Mouse (Mus musculus) central nervous system, embryonic 11.5 days (tissue): ENCODE results near the gene Pcp2. TPM values are rescaled to one million over a fixed set of nuclear protein-coding genes. Genes with fewer than 3 reads are reported as not detected.

Experiments
- polyA plus RNA-seq: library from polyadenylated mRNA; depleted of rRNA; stranded (reverse); fragments of >200 nt; gene quantifications from 2 replicates; pipeline ENCODE4 v1.2.3, GENCODE M21; 2012; rRNA removed

Gene Pcp2
- 1.6 TPM in 1 of 2 replicates, not detected in the other for polyA plus RNA-seq

GRCm38 (mm10) chr8:3625445-3625844 is at the start of gene Pcp2:
Gene Pcp2 (minus strand): TSS chr8:3625545.

GRCm38 (mm10) chr8:3671980-3672491 is 46.7 kb upstream of the Pcp2 start, which contains the start of gene Fcor:
Gene Fcor (minus strand): TSS chr8:3672362.

GRCm38 (mm10) chr8:3665507-3665906 is 40.2 kb upstream of the Pcp2 start, which contains the start of gene Mcemp1:
Gene Mcemp1 (plus strand): TSS chr8:3665754.

GRCm38 (mm10) chr8:3655526-3655925 is 30.2 kb upstream of the Pcp2 start, which contains the start of gene Retn:
Gene Retn (plus strand): TSS chr8:3655770.

GRCm38 (mm10) chr8:3630647-3631477 is 5.5 kb upstream of the Pcp2 start, which contains the start of gene Stxbp2:
Gene Stxbp2 (plus strand): TSS chr8:3630955.

GRCm38 (mm10) chr8:3621199-3621970 is 4.0 kb downstream of the Pcp2 start, which contains the start of the genes Xab2 and Pet100:
Gene Xab2 (minus strand): TSS chr8:3621316.
Gene Pet100 (plus strand): TSS chr8:3621548.

GRCm38 (mm10) chr8:3586993-3587390 is 38.4 kb downstream of the Pcp2 start, which contains the start of gene Camsap3:
Gene Camsap3 (plus strand): TSS chr8:3587293.

Other genes starting within 250 kb of the Pcp2 start
- 23.7 and 31.7 TPM in 2 replicates for gene Arhgef18, start 232.5 kb downstream of the Pcp2 start, polyA plus RNA-seq
- 2.8 and 5.1 TPM in 2 replicates for gene Pex11g, start 157.9 kb downstream of the Pcp2 start, polyA plus RNA-seq
- 0.17 TPM in 1 of 2 replicates, not detected in the other for gene Tex45, start 154.7 kb downstream of the Pcp2 start, polyA plus RNA-seq
- gene Zfp358, start 132.4 kb downstream of the Pcp2 start, polyA plus RNA-seq = 65.4 and 81.6 TPM in 2 replicates
- gene Mcoln1, start 125.1 kb downstream of the Pcp2 start, polyA plus RNA-seq = 127 and 133 TPM in 2 replicates
- gene Pnpla6, start 110.2 kb downstream of the Pcp2 start, polyA plus RNA-seq = 32.3 and 37.8 TPM in 2 replicates
- gene C330021F23Rik, start 57.6 kb downstream of the Pcp2 start, polyA plus RNA-seq = 4.3 and 5.4 TPM in 2 replicates
- gene Camsap3, start 38.3 kb downstream of the Pcp2 start, polyA plus RNA-seq = 21.2 and 22.0 TPM in 2 replicates
- gene Xab2, start 4.2 kb downstream of the Pcp2 start, polyA plus RNA-seq = 66.9 and 67.5 TPM in 2 replicates
- 69.2 and 71.1 TPM in 2 replicates for gene Pet100, start 4.0 kb downstream of the Pcp2 start, polyA plus RNA-seq
- gene Stxbp2, start 5.4 kb upstream of the Pcp2 start, polyA plus RNA-seq = 36.9 and 53.7 TPM in 2 replicates
- gene Retn, start 30.2 kb upstream of the Pcp2 start, polyA plus RNA-seq = 0.14 and 0.26 TPM in 2 replicates
- 0.08 and 0.21 TPM in 2 replicates for gene Mcemp1, start 40.2 kb upstream of the Pcp2 start, polyA plus RNA-seq
- 3.5 and 7.5 TPM in 2 replicates for gene Fcor, start 46.8 kb upstream of the Pcp2 start, polyA plus RNA-seq
- gene Trappc5, start 50.8 kb upstream of the Pcp2 start, polyA plus RNA-seq = 34.4 and 42.6 TPM in 2 replicates
- not detected in 2 replicates for gene Fcer2a, start 68.6 kb upstream of the Pcp2 start, polyA plus RNA-seq
- gene Clec4g, start 95.1 kb upstream of the Pcp2 start, polyA plus RNA-seq = 0.27 and 0.36 TPM in 2 replicates
- gene Cd209a, start 123.4 kb upstream of the Pcp2 start, polyA plus RNA-seq = not detected in 2 replicates
- not detected in 2 replicates for gene Cd209e, start 228.8 kb upstream of the Pcp2 start, polyA plus RNA-seq